Mouse (Mus musculus): ENCODE measurements around the gene Clic5. TPM values are rescaled to one million over a fixed set of nuclear protein-coding genes. Genes with fewer than 3 reads are reported as not detected.
"Not testable (repeated sequence)": the region's sequence is repeated elsewhere in the genome, so short reads cannot be mapped to it uniquely, and the experiment has no call there.

Gene Clic5
- polyA plus RNA-seq, 1 experiment = 1.9 TPM

DNA sequence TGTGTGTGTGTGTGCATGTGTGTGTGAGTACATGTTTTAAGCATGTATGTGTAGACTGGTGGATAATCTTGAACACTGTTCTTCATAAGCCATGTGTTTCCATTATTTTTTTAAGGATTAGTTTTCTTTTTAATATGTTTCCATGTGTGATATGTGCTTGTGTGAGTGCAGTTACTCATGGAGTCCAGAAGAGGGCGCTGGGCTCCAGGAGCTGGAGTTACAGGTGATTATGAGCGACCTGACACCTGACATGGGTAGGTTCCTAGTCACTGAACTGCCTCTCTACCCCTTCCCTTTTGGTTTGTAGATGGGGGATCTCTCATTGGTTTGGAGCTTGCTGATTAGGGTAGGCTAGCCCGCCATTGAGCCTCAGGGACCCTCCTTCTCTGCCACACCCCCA lies 16.5 kb upstream of the Clic5 start:
- Histone ChIP-seq H3K79me2 (ENCODE audit: control insufficient read depth, insufficient read depth) (no peaks in the 10 kb centered on the region), H3K4me2 (ENCODE audit: low read depth) (no peak overlapping the region), H3K36me3 (ENCODE audit: control insufficient read depth, insufficient read depth) (no peaks in the 10 kb centered on the region), H3ac (ENCODE audit: control insufficient read depth, insufficient read length) (no peak overlapping the region), H3K4me3 (no peak overlapping the region), H3K27me3 (ENCODE audit: control insufficient read depth, insufficient read depth, insufficient read length) (no peaks in the 10 kb centered on the region)
- TF ChIP-seq MYOD1 (IDR thresholded peaks at IDR 0.05; ENCODE audit: control insufficient read depth in 1 of 3, insufficient read length in 2 of 3, low read depth in 2 of 3) = no peak
- no peak for TF ChIP-seq TCF3 (IDR thresholded peaks at IDR 0.05; ENCODE audit: insufficient read length, low read depth)
- TF ChIP-seq MYOG (IDR thresholded peaks at IDR 0.05; ENCODE audit: control insufficient read depth in 1 of 3, insufficient read depth in 1 of 3, insufficient read length in 2 of 3, low read depth in 2 of 3) = no peak
- TF ChIP-seq POLR2AphosphoS2 (IDR thresholded peaks at IDR 0.05; ENCODE audit: insufficient read length, low read depth) = no peak
- no peak for TF ChIP-seq POLR2A (IDR thresholded peaks at IDR 0.05; ENCODE audit: insufficient read length, low read depth)
- TF ChIP-seq SRF (IDR thresholded peaks at IDR 0.05; ENCODE audit: control insufficient read depth, insufficient read length, low read depth) = no peak
- TF ChIP-seq MAX (IDR thresholded peaks at IDR 0.05; ENCODE audit: low read depth) = no peak
- no peak for TF ChIP-seq TCF12 (IDR thresholded peaks at IDR 0.05; ENCODE audit: insufficient read depth, poor library complexity, severe bottlenecking)

DNA sequence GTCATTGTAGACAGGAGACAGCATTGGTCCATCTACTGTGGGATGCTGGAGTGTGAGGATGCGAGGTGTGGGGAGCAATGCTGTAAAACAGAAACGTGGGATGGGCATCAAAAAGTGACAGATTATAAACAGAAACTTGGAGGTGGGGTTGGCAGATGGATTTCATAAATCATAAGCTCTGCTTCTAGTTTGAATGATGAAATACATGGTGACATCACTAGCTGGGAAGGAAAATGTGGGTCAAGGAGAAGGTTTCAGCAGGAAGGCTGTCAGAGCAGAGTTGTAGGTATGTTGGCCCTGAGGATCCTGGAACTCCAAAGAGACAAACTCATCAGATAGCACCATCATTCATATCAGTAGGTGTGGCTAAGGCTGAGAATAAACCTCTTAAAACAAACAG lies 15.0 kb upstream of the Clic5 start:
- Histone ChIP-seq H3K27me3 (ENCODE audit: control insufficient read depth, insufficient read depth, insufficient read length) (no peaks in the 10 kb centered on the region), H3K36me3 (ENCODE audit: control insufficient read depth, insufficient read depth) (no peaks in the 10 kb centered on the region), H3K4me3 (no peak overlapping the region), H3K4me2 (ENCODE audit: low read depth) (no peak overlapping the region), H3K79me2 (ENCODE audit: control insufficient read depth, insufficient read depth) (no peaks in the 10 kb centered on the region), H3ac (ENCODE audit: control insufficient read depth, insufficient read length) (no peak overlapping the region)
- TF ChIP-seq TCF3 (IDR thresholded peaks at IDR 0.05; ENCODE audit: insufficient read length, low read depth) = no peak

- TF ChIP-seq CEBPB (IDR thresholded peaks at IDR 0.05; ENCODE audit: insufficient read depth, poor library complexity, severe bottlenecking) (no peak), TCF12 (IDR thresholded peaks at IDR 0.05; ENCODE audit: insufficient read depth, poor library complexity, severe bottlenecking) (no peak), POLR2A (IDR thresholded peaks at IDR 0.05; ENCODE audit: insufficient read length, low read depth) (no peak), MAX (IDR thresholded peaks at IDR 0.05; ENCODE audit: low read depth) (no peak), REST (IDR thresholded peaks at IDR 0.05; ENCODE audit: insufficient read depth, insufficient read length) (no peak), POLR2AphosphoS2 (IDR thresholded peaks at IDR 0.05; ENCODE audit: insufficient read length, low read depth) (no peak)
- H3K4me3 ChIP-seq = no peak overlapping the region
- H3ac ChIP-seq (ENCODE audit: control insufficient read depth, insufficient read length) = no peak overlapping the region
- H3K27me3 ChIP-seq (ENCODE audit: control insufficient read depth, insufficient read depth, insufficient read length) = no peaks in the 10 kb centered on the region
- no peak overlapping the region for H3K4me2 ChIP-seq (ENCODE audit: low read depth)
- H3K79me2 ChIP-seq (ENCODE audit: control insufficient read depth, insufficient read depth) = no peaks in the 10 kb centered on the region
- no peaks in the 10 kb centered on the region for H3K36me3 ChIP-seq (ENCODE audit: control insufficient read depth, insufficient read depth)
These were observed 11.1 kb upstream of the Clic5 start for GRCm38 (mm10) chr17:44177291-44177690.

GRCm38 (mm10) chr17:44181346-44181745 lies 7.0 kb upstream of the Clic5 start:
- H3K4me2 ChIP-seq (ENCODE audit: low read depth) = no peak overlapping the region
- H3K4me3 ChIP-seq = no peak overlapping the region
- H3K36me3 ChIP-seq (ENCODE audit: control insufficient read depth, insufficient read depth) = no peaks in the 10 kb centered on the region
- no peaks in the 10 kb centered on the region for H3K79me2 ChIP-seq (ENCODE audit: control insufficient read depth, insufficient read depth)
- TF ChIP-seq SRF (IDR thresholded peaks at IDR 0.05; ENCODE audit: control insufficient read depth, insufficient read length, low read depth) (no peak), MYOG (IDR thresholded peaks at IDR 0.05; ENCODE audit: control insufficient read depth in 1 of 3, insufficient read depth in 1 of 3, insufficient read length in 2 of 3, low read depth in 2 of 3) (no peak), E2F4 (IDR thresholded peaks at IDR 0.05; ENCODE audit: insufficient read depth) (no peak), MYOD1 (IDR thresholded peaks at IDR 0.05; ENCODE audit: control insufficient read depth in 1 of 3, insufficient read length in 2 of 3, low read depth in 2 of 3) (no peak), TCF3 (IDR thresholded peaks at IDR 0.05; ENCODE audit: insufficient read length, low read depth) (no peak), POLR2AphosphoS2 (IDR thresholded peaks at IDR 0.05; ENCODE audit: insufficient read length, low read depth) (no peak), MAX (IDR thresholded peaks at IDR 0.05; ENCODE audit: low read depth) (no peak), POLR2A (IDR thresholded peaks at IDR 0.05; ENCODE audit: insufficient read length, low read depth) (no peak), USF1 (IDR thresholded peaks at IDR 0.05; ENCODE audit: low read depth) (no peak), REST (IDR thresholded peaks at IDR 0.05; ENCODE audit: insufficient read depth, insufficient read length) (no peak), CEBPB (IDR thresholded peaks at IDR 0.05; ENCODE audit: insufficient read depth, poor library complexity, severe bottlenecking) (no peak), TCF12 (IDR thresholded peaks at IDR 0.05; ENCODE audit: insufficient read depth, poor library complexity, severe bottlenecking) (no peak)
- H3K27me3 ChIP-seq (ENCODE audit: control insufficient read depth, insufficient read depth, insufficient read length) = no peaks in the 10 kb centered on the region
- no peak overlapping the region for H3ac ChIP-seq (ENCODE audit: control insufficient read depth, insufficient read length)

- H3K36me3 ChIP-seq (ENCODE audit: control insufficient read depth, insufficient read depth) = no peaks in the 10 kb centered on the region
- no peak overlapping the region for H3K4me2 ChIP-seq (ENCODE audit: low read depth)
- H3ac ChIP-seq (ENCODE audit: control insufficient read depth, insufficient read length) = no peak overlapping the region
- H3K27me3 ChIP-seq (ENCODE audit: control insufficient read depth, insufficient read depth, insufficient read length) = peaks cover 5% of the 10 kb centered on the region
- H3K79me2 ChIP-seq (ENCODE audit: control insufficient read depth, insufficient read depth) = no peaks in the 10 kb centered on the region
- H3K4me3 ChIP-seq = no peak overlapping the region
- TF ChIP-seq MAX (IDR thresholded peaks at IDR 0.05; ENCODE audit: low read depth) = no peak
- TF ChIP-seq USF1 (IDR thresholded peaks at IDR 0.05; ENCODE audit: low read depth) = no peak
- TF ChIP-seq MYOD1 (IDR thresholded peaks at IDR 0.05; ENCODE audit: control insufficient read depth in 1 of 3, insufficient read length in 2 of 3, low read depth in 2 of 3) = no peak
- TF ChIP-seq CEBPB (IDR thresholded peaks at IDR 0.05; ENCODE audit: insufficient read depth, poor library complexity, severe bottlenecking) = no peak
- no peak for TF ChIP-seq MYOG (IDR thresholded peaks at IDR 0.05; ENCODE audit: control insufficient read depth in 1 of 3, insufficient read depth in 1 of 3, insufficient read length in 2 of 3, low read depth in 2 of 3)
- no peak for TF ChIP-seq POLR2A (IDR thresholded peaks at IDR 0.05; ENCODE audit: insufficient read length, low read depth)
- TF ChIP-seq POLR2AphosphoS2 (IDR thresholded peaks at IDR 0.05; ENCODE audit: insufficient read length, low read depth) = no peak
These were observed 1.5 kb upstream of the Clic5 start for GRCm38 (mm10) chr17:44186871-44187270.

DNA sequence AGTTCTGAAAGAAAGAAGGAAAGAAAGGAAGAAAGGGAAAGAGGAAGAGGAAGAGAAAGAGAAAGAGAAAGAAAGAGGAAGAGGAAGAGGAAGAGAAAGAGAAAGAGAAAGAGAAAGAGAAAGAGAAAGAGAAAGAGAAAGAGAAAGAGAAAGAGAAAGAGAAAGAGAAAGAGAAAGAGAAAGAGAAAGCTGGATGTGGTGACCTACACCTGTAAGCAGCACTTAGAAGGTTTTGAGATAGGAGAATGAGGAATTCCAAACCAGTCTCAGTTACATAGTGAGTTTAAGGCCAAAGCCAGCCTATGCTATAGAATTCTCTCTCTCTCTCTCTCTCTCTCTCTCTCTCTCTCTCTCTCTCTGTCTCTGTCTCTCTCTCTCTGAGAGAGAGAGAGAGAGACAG lies 847 bp upstream of the Clic5 start:
- H3ac ChIP-seq (ENCODE audit: control insufficient read depth, insufficient read length); H3K4me2 ChIP-seq (ENCODE audit: low read depth); H3K36me3 ChIP-seq (ENCODE audit: control insufficient read depth, insufficient read depth); H3K27me3 ChIP-seq (ENCODE audit: control insufficient read depth, insufficient read depth, insufficient read length); H3K4me3 ChIP-seq; H3K79me2 ChIP-seq (ENCODE audit: control insufficient read depth, insufficient read depth): not testable (repeated sequence)
